Mouse (Mus musculus) kidney, postnatal 36 days (tissue): ENCODE data around the gene Apobec3.
A peak's percentile ranks its signal among the peaks of the same experiment; 100 is the strongest.

Experiments
- DNase-seq, 2 experiments: peaks; one replicate each; pipeline ENCODE4 v3.0.0; 2021 to 2022; ENCODE audit warnings: mixed read lengths in 2 of 2

The Apobec3 gene

DNA sequence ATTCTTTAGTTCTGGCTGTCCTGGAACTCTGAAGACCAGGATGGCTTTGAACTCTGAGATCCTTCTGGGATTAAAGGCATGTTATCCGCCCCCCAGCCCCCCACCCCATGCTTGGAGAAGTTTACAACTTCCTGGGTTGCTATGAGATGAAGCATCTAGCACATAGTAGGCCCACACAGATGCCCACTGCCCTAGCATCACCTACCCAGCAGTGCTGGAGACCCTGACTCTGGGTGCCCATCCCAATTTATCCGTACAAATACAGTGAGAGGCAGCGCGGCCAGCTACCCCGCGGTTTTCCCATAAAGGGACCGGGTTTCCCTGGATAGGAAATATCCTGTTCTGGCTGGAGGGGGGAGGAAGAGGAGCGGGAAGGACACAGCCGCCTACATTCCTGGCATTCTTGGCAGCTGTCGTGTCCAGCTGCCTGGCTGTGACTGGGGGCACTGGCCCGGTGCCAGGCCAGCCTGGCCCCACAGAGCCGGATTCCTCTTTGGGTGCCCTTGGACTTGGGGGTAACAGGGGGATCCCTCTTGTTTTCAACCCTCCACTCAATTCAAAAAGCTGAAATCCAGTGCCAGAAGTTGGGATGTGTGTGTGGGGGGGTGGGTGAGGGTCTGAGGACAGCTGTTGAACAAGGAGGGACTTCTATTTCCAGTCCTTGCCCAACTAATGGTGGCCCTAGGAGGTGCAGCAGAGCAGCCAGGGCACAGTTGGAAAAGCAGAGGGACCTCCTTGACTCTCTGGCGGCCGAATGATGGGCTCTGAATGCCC is 60.5 kb downstream of the Apobec3 start:
- DNase-seq: peak; percentile 82 to 83

DNA sequence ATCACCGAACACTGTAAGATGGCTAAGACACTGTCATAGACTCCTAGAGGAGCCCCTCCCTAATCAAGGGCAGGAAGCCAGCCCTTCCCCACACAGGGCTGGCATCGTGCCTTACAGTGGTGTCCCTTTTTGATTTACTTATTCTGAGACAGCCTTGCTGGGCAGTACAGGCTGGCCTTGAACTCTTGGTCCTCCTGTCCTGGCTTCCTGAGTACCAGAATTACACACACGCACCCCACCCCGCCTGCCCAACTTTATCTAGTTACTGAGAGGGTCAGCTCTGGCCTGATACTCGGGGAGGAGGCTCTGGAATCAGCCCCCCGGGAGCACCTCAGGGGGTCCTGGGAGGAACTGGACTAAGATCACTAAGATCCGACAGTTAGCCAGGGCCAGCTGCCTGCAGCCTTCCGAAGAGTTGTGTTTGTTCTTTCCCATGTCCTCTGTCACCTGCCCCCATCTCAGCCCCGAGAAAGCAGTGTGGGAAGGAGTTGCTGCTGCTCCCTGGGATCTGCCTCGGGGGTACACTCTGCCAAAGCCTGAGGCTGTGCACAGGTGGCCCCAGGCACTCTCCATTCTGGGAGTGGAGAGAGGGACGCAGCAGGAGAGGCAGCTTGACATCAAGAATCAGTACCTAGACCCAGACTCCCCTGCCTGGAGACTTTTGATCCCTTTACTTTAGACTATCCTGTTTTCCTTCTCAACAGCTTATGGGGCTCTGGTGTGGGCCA is 61.2 kb downstream of the Apobec3 start:
- peak; percentile 81 to 83 for DNase-seq

DNA sequence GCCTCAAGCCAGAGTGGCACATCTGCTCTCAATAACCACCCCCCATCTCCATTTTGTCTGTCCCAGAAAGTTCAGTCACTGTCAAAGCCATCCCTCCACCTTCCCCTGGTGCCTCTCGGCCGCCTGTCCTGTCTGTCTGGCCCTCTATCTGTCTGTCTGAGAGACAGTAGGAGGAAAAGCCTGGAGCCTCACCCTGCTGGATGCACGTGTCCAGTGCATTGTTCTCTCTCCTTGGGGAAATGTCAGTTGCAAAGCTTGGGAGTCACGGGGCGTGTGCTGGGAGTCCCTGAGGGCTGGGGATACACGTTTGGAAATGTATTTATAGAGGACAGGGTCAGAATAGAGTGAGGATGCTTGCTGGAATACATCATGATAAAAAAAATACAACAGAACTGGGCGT is 62.0 kb downstream of the Apobec3 start:
- DNase-seq: peak; percentile 57 to 64

DNA sequence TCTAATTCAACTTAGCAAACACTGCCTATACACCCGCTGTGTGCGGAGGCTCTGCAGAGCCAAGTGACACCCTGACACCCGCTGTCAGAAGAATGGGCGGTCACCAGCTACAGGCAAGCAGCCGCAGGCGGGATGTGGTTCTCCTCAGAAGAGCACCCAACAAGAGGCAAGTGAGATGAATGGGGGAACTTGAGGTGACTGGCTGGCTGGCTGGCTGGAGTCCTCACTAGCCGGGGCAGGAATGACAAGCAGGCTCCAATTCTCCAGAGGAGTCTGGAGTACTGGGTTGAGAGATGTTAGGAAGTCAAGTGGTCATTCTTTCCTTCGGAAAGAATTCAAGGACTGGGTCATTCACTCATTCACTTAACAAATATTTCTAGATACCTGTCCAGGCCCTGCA is 65.1 kb downstream of the Apobec3 start:
- no peak for DNase-seq

DNA sequence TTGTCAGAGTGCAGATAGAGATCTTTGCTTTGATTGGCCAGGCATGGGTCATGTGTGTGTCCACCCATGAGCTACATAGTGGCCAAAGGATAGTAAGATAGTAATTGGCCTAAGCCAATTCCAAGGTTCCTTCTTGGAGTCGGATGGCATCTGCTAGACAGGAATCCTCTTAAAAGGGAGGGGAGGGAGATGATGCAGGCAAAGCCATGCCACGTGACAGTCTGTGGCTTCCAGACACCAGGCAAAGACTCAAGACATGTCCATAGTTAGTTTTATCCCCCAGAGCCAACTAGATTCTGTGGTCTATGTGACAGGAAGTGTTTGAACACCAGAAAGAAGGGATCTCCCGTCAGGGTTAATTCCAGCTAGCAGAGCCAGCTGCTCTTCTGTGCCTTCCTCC is 67.0 kb downstream of the Apobec3 start:
- DNase-seq: no peak

DNA sequence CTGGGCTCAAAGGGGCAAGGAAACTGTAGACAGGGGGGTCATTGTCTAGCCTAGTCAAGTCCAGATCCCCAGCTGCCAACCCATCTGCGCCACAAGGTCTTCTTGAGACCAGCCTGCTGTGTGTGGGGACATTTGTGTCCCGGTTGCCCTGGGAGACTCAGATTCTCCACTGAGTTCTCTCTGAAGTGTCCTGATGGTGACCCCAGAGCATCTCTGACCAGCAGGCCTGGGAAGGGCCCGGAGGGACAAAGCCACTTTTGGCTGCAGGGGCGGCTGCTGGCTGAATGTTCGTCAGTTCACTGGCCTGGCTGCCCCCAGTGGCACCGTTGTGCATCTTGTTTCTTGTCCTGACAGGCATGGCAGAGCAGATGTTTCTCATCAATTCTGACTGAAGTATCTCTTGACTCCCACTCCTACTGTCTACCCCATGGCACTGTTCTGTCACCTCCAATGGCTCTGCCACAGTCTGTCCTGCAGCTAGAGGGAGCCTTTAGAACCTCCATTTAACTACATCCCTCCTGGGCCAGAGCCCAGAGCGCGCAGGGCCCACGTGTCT is 70.0 kb downstream of the Apobec3 start:
- DNase-seq: peak in 1 of 2 experiments; percentile 41

DNA sequence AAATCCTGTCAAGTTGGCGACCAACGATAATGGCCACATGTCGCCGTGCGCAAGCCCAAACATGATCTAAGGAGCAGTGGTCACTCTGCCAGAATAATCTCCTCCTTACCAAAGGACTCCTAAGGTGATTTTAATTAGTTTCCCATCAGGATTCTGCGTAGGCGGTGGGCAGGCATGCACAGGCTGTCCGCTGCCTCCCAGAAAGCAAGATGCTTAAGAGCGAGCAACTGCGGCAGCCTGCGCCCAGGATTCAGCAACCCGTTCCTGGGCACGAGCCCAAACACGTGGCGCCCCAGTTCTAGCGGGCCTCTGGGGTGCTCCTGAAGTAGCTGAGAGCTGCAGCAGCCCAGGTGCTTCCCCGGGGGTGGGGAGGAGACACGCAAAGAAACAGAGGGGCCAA is 71.2 kb downstream of the Apobec3 start:
- DNase-seq: no peak

DNA sequence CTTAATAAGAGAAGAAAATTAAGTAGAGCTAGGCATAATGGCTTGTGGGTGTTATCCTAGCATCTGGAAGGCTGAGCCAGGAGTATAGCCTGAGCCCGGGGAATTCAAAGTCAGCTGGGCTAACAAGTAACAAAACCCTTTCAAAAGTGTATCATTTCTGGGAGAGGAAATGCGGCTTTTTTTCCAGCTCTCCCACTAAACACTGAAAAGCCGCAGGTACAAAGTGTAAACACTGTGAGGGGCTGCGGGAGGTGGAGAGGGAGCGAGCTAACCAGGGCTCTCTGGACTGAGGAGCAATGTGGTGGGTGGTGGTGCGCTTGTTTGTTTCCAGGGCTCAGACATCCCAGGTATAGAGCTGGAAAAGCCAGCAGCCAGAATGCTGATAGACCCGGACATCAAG is 72.9 kb downstream of the Apobec3 start:
- DNase-seq: no peak
